Mouse (Mus musculus) cerebellum, adult 2 months (tissue): Measurements from ENCODE around the gene Foxj1. TPM values are rescaled to one million over a fixed set of nuclear protein-coding genes. Genes with fewer than 3 reads are reported as not detected.
A peak's percentile ranks its signal among the peaks of the same experiment; 100 is the strongest.

Experiments used
- DNase-seq, 2 experiments: peaks; one replicate each; pipeline ENCODE4 v3.0.0; 2021
- H3K27ac ChIP-seq: fragments of 200-500 bp; 2 replicates; pipeline ENCODE4 v1.5.1; 2012; ENCODE audit warnings: low read length, control low read depth, inconsistent platforms; ENCODE audit not compliant: insufficient read depth
- H3K27me3 ChIP-seq: fragments of 200-500 bp; 2 replicates; pipeline ENCODE4 v1.6.1; 2012; ENCODE audit warnings: inconsistent platforms, mild to moderate bottlenecking, low read length, moderate library complexity; ENCODE audit not compliant: control insufficient read depth, insufficient read depth
- H3K4me1 ChIP-seq: fragments of 200-500 bp; 2 replicates; pipeline ENCODE4 v1.6.1; 2011; ENCODE audit warnings: low read length; ENCODE audit not compliant: control insufficient read depth, insufficient read depth
- H3K4me3 ChIP-seq: fragments of 200-500 bp; replicated peaks from 2 replicates; pipeline ENCODE3; 2011; ENCODE audit warnings: mild to moderate bottlenecking, low read depth, low read length, control low read depth; ENCODE audit not compliant: insufficient read depth
- CTCF ChIP-seq: fragments of 200-500 bp; IDR thresholded peaks from 2 replicates; pipeline ENCODE4 v1.5.1; 2011; ENCODE audit warnings: low read depth, mild to moderate bottlenecking, control low read depth, low read length, moderate library complexity, borderline replicate concordance; ENCODE audit not compliant: insufficient read depth
- POLR2A ChIP-seq: fragments of 200-500 bp; IDR thresholded peaks from 2 replicates; pipeline ENCODE4 v1.6.1; 2011; ENCODE audit warnings: low read length, control low read depth, borderline replicate concordance; ENCODE audit not compliant: insufficient read depth
- WGBS: fragments of 180-500 bp; shearing (Covaris S2); methylation state at CpG from one replicate; pipeline ENCODE4 v1.1.7; 2018; 5-methylcytosine and 5-hydroxymethylcytosine counted together
- polyA plus RNA-seq: library from polyadenylated mRNA; depleted of rRNA; stranded (reverse); fragments of >200 nt; gene quantifications from 2 replicates; pipeline ENCODE4 v1.2.3, GENCODE M21; 2012

The Foxj1 gene
- polyA plus RNA-seq, 1 experiment = 13.9 TPM

DNA sequence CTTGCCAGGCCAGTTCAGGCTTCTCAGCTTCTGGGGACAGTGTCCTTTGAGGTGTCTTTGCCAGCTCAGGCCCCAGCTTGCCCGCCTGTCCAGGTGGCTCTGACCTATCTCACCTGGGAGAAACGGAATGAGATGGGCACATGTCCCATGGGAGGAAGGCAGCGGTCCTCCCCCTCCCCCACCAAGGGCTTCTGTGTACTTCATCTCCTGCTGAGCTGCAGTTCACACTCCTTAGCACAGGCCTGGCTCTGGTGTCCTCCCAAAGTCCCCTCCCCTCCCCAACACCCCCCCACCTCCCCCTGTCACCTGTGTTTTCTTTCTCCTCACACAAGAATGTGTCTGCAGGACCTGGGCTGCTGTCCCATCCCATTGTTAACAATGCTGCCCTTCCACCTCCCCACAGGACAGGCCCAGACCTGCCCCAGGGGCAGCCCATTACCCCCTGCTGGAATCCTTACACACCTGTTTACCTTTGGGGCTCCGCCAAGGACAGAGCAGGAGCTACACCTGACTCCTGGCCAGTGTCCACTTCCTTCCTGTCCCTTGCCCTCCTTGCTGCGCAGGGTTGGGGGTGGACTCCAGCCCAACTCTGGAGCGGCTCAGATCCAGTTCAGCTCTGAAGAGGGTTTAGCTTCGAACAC is 8.1 kb downstream of the Foxj1 start:
- no peak overlapping the region for H3K4me3 ChIP-seq
- TF ChIP-seq CTCF = no peak
- TF ChIP-seq POLR2A = no peak
- no peaks in the 10 kb centered on the region for H3K27me3 ChIP-seq
- H3K4me1 ChIP-seq = no peaks in the 10 kb centered on the region
- no peak overlapping the region for H3K27ac ChIP-seq
- DNase-seq = peak in 1 of 2 experiments; percentile 8
- WGBS = 82% methylated on average over 7 of the region's 7 CpGs

DNA sequence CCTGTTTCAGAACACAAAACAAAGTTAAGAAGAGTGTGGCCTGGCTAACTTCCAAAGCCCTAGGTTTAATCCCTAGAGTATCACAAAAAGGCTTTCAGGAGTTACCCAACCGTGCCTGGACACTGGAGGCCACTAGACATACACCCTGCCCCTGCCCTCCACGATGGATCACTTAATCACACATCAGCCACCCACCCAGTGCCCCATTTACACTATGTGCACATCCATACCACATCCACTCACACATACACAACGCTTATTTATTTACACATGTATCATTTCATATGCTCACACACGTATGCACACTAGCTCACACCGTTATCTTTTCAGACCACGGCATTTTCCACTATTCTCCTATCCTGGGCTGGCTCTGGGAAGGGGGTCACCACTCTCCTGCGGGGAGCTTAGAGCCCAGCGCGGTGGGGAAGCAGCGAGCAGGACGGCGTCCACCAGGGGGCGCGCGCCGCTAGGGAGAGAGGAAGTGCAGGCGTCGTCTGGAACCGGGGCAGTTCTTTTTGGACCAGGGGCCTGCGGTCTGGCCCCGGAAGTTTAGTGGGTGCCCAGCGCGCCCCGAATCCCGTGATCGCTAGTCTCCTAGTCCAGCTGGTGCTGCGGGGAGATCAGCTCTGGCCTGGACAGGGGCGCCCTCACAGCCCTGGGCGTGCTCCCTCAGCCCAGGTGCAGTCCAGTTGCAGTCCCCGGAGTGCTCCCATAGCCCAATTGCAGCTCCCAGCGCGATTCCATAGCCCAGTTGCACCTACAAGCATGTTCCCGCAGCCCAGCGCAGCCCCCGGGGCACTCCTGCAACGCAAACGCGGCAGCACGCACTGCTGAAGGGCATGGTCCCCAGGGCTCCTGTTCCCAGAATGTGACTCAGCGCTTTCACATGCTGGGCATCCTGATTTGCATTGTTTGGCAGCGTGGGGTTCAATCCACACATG is 16.2 kb downstream of the Foxj1 start:
- TF ChIP-seq CTCF = peak; percentile 88
- TF ChIP-seq POLR2A = no peak
- WGBS = 3% methylated on average over 41 of the region's 41 CpGs

DNA sequence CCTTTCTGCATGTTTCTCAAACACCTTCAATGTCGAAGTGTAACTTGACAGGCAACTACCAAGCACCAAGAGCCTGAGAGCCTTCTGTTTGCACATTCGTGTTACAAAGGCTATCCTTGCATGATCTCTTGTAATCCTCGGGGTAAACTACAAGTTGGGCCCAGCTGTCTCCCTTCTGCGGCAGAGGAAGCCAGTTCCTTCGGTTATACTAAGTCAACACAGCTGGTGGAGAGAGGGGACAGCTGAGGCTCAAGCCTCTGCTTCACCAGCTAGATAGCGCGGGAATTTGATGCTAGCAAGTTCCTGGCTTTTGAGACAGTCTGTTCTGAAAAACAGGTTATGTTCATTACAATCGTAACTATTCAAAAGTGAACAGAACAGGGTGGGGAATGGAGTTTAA is 22.8 kb downstream of the Foxj1 start:
- no peak for DNase-seq
- TF ChIP-seq POLR2A = no peak
- TF ChIP-seq CTCF = no peak
- no peak overlapping the region for H3K27ac ChIP-seq
- WGBS = 65% methylated on average over 8 of the region's 8 CpGs
- no peaks in the 10 kb centered on the region for H3K4me1 ChIP-seq
- no peaks in the 10 kb centered on the region for H3K27me3 ChIP-seq
- H3K4me3 ChIP-seq = no peak overlapping the region

More for the DNA sequence above, 16.2 kb downstream of the Foxj1 start:
- peaks cover 4% of the 10 kb centered on the region; the same call in 1 of the 2 replicates for H3K4me1 ChIP-seq
- DNase-seq = peak; percentile 70 to 85
- peak overlapping the region; percentile 14 for H3K4me3 ChIP-seq
- H3K27me3 ChIP-seq = no peaks in the 10 kb centered on the region
- H3K27ac ChIP-seq = no peak overlapping the region

DNA sequence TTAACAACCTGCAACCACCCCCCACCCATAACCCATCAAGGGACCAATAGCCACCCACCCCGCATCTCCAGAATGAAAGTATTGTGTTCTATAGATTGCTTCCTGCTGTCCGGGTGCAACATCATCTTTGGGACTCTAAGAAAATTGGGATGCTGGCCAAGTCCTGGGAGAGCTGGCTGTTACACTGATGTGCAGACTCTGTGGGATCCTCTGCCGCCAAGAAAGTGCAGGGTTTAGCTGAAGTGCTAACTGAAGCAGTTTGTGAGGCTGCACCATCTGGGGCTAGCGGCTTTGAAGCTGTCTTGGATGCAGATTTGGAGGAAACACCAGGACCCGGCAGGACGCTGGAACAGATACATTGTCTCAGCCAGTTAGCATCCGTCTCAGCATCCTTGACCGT is 24.0 kb downstream of the Foxj1 start:
- Histone ChIP-seq H3K27ac (no peak overlapping the region), H3K4me1 (no peaks in the 10 kb centered on the region), H3K27me3 (no peaks in the 10 kb centered on the region), H3K4me3 (no peak overlapping the region)
- no peak for DNase-seq
- 22% methylated on average over 8 of the region's 8 CpGs for WGBS
- no peak for TF ChIP-seq CTCF
- TF ChIP-seq POLR2A = no peak

DNA sequence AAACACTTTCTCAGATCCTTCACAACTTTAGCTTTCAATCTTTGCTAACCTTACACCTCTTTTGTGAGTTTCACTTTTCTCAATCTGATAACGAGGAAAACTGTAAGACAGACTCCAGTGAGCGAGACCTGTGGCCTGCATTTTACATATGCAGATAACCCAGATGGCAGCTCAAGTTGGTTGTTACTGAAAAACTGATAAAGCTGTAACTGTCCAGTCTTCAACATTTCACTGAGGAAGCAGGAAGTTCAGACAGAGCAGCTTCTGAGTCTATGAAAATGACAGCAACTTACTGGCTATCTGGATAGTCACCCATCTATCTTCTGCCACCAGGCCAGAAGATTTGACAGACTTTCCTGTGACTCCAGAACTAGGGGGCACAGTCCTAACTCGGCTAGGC is 25.6 kb downstream of the Foxj1 start:
- TF ChIP-seq POLR2A = no peak
- no peak for TF ChIP-seq CTCF
- Histone ChIP-seq H3K4me3 (no peak overlapping the region), H3K27me3 (no peaks in the 10 kb centered on the region), H3K4me1 (peaks cover 2% of the 10 kb centered on the region; the same call in 1 of the 2 replicates), H3K27ac (no peak overlapping the region)
- DNase-seq = no peak
- 84% methylated on average over 3 of the region's 3 CpGs for WGBS

DNA sequence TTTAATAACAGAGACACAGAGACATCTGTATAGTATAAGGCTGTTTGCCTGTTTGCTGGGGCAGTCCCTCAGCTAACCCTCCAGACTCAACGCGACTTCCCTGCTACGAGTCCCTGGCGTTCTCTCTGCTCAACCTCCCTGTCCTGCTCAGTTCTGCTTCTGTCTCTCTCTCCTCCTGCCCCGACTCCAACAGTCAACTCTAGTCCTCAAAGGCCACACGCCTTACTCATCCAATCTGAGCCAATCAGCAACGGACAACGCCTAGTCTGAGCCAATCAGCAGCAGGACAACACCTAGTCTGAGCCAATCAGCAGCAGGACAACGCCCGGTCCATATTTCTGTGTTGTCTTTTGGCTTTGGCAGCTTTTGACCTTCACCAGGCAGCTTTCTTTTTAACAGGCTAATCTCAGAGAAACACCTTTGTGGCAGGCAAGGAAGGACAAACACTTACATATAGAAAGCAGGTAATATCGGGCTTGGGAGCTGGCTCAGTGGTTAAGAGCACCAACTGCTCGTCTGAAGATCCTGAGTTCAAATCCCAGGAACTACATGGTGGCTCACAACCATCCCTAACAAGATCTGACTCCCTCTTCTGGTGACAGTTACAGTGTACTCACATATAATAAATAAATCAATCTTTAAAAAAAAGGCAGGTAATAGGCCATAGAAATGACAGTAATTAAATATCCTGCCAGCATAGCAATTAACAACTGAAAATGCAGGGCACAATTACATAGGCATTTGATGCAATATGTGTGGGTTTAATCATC is 27.3 kb downstream of the Foxj1 start:
- TF ChIP-seq CTCF (no peak), POLR2A (no peak)

DNA sequence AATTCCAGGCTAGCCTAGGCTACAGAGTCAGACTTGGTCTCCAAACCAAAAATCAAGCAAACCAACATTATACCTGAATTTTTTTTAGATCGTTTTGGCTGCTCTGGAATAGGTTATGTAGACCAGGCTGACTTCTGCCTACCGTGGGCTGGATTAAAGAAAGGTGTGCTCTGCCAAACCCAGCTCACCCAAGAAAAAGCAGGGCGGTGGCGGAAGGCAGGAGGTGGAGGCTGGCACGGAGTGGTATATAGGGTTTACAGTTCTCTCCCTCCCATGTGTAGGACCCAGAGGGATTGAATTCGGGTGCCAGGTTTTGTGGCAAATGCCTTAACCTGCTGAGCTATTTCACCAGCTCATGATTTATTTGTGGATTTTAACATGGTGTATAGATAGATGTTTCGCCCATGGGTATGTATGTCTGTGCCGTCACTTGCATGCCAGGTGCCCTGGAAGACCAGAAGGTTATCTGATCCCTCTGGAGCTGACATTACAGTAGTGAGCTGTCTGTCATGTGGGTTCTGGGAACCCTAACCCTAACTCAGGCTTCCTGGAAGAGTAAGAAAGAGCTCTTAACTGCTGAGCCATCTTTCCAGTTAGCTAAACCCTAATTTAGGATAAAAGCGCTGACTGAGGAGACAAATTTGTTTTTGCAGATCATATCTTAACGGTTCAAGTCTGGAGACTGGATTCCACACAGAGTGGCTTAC is 28.0 kb downstream of the Foxj1 start, which contains the start of gene Exoc7:
Gene Exoc7, minus strand, starts transcription at position 215 of the 707 bp plus-strand sequence.
- 84% methylated on average over 10 of the region's 10 CpGs for WGBS
- H3K4me3 ChIP-seq = peak within 1 kb of the TSS; percentile 82
- H3K4me1 ChIP-seq = peaks cover 3% of the 10 kb centered on the region; the same call in 1 of the 2 replicates
- TF ChIP-seq CTCF (no peak), POLR2A (no peak)
- H3K27ac ChIP-seq = peak within 1 kb of the TSS; percentile 40
- H3K27me3 ChIP-seq = no peaks in the 10 kb centered on the region
- no peak for DNase-seq

More for the DNA sequence above, 27.3 kb downstream of the Foxj1 start:
- Histone ChIP-seq H3K4me1 (peaks cover 3% of the 10 kb centered on the region; the same call in 1 of the 2 replicates), H3K4me3 (no peak overlapping the region), H3K27me3 (no peaks in the 10 kb centered on the region), H3K27ac (no peak overlapping the region)
- 94% methylated on average over 12 of the region's 12 CpGs for whole genome bisulfite sequencing
- no peak for DNase-seq
